Mouse (Mus musculus): ENCODE measurements around the gene Lrrc75b.
"Not testable (repeated sequence)": the region's sequence is repeated elsewhere in the genome, so short reads cannot be mapped to it uniquely, and the experiment has no call there.

Lrrc75b gene

GRCm38 (mm10) chr10:75534216-75534615, 25.9 kb downstream of the Lrrc75b start:
- no peak for DNase-seq (ENCODE audit: low read depth, low spot score)

GRCm38 (mm10) chr10:75531532-75532090, 28.5 kb downstream of the Lrrc75b start:
- DNase-seq (ENCODE audit: low read depth, low spot score), result no peak

DNA sequence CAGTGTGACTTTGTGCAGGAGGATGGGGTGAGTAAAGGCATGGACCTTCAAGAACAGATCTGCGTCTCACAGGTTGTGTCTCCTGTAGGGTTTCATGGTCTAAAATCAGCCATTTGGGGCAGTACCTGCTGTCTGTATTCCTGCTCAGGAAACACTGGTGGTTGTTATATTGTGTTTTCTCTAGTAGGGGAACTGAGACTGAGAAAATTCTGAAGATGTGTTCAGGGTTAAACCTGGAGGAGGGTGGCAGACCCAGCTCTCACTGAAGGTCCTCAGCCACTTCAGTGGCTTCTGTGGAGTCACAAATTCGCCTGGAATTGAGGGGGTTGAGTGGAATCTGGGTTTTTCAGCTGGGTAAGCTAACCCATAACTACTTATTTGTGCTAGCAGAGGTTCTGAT, 29.8 kb downstream of the Lrrc75b start:
- DNase-seq (ENCODE audit: low read depth, low spot score), result no peak

- not testable (repeated sequence) for DNase-seq (ENCODE audit: low read depth, low spot score)
These were observed 34.7 kb downstream of the Lrrc75b start for GRCm38 (mm10) chr10:75525450-75525849.

GRCm38 (mm10) chr10:75521643-75522042, 38.5 kb downstream of the Lrrc75b start:
- no peak for DNase-seq (ENCODE audit: low read depth, low spot score)

- DNase-seq (ENCODE audit: low read depth, low spot score), result no peak
These were observed 39.5 kb downstream of the Lrrc75b start for GRCm38 (mm10) chr10:75520581-75520980.

- peak; percentile 96 for DNase-seq (ENCODE audit: low read depth, low spot score)
These were observed 42.4 kb downstream of the Lrrc75b start, which contains the start of gene Gucd1 for GRCm38 (mm10) chr10:75517758-75518143. TSS of gene Gucd1 (minus strand) at chr10:75517972.

- DNase-seq (ENCODE audit: low read depth, low spot score), result peak; percentile 98
These were observed 42.9 kb downstream of the Lrrc75b start, which contains the start of gene Snrpd3 for GRCm38 (mm10) chr10:75517073-75517757. TSS of gene Snrpd3 (plus strand) at chr10:75517551.

DNA sequence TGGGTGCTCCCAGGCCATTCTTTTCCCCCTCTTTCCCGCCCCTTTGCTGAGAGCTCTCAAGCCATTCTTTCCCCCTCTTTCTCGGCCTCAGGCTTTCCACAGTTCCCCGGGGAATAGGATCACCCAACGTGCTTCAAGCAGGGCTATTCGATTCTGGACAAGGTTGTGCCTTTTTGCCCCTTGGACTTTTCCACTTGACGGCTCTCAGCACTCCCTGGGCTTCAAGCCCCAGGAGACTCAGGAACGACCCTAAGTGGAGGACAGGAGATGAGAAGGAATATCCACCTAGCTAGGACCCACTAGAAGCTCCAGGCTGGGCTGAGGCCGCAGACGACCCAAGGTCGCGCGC, 43.4 kb downstream of the Lrrc75b start:
- DNase-seq (ENCODE audit: low read depth, low spot score), result no peak

- DNase-seq (ENCODE audit: low read depth, low spot score), result no peak
These were observed 43.9 kb downstream of the Lrrc75b start for GRCm38 (mm10) chr10:75516038-75516723.

GRCm38 (mm10) chr10:75515216-75516037, 44.7 kb downstream of the Lrrc75b start:
- DNase-seq (ENCODE audit: low read depth, low spot score), result no peak

DNA sequence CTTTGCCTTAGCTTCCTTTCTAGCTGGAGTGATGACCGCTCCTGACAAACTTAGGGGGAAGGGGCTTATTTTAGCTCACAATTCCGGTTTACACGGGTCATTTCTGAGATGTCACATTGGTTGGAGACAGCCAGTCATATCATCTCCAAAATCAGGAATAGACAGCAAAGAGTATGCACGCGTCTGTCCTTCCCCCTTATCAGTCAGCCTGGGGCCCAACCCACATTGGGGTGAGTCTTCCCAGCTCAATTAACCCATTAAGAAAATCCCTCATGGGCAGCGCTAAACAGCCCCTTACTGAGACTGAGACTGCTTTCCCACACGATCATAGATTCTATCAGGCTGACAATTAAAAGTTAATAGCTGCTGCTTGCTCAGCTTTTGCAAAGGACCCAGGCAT, 45.8 kb downstream of the Lrrc75b start:
- no peak for DNase-seq (ENCODE audit: low read depth, low spot score)

DNA sequence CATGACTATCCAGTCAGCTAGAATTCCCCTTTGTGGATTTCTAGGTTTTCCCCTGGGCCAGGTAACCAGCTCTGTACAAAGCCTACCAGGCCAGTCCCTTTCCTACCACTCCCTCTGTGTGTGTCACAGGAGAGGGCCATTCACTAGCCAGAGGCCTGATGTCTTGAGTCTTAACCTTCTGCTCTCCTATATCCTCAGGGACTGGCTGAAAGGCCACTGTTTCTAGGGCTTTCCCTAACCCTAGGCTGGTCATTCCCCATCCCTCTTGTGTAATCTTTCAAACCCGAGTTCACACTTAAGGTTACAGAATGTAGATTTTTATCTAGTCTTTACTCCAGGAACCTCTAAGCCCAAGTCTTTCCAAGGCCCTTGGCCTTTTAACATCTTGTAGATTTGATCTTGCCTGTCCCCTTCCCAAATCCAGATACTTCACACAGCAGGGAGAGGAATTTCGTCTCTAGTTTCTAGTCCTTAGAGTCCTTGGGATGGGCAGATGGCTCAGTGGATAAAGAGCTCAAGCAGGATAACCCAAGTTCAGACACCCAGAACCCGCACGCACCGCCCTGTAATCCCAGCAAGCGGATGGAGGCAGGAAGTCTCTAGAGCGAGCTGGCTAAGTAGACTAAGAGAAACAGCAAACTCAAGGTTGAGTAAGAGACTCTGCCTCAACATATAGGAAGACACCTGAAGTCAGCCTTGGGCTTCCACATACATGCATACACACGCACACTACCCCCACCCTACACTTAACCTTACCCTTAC, 46.6 kb downstream of the Lrrc75b start:
- no peak for DNase-seq (ENCODE audit: low read depth, low spot score)

GRCm38 (mm10) chr10:75512796-75513195, 47.3 kb downstream of the Lrrc75b start:
- DNase-seq (ENCODE audit: low read depth, low spot score), result no peak

DNA sequence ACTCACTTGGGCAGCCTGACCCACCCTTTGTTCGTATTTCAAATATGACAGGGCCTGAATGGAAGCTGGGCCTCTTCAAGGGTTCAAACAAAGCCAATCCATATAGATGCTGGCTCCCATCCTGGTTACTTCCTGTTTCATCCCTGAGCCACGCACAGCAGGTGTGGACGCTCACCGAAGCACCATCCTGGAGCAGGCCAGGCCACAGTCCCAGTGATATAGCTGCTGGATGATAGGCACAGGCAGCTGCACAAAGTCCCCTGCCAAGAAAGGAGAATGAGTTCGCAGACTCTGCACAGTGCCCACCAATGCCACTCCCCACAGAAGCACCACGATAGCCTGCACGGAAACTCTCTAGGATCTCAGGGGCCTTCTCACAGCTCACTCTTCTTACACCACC, 48.2 kb downstream of the Lrrc75b start:
- DNase-seq (ENCODE audit: low read depth, low spot score), result no peak

GRCm38 (mm10) chr10:75511060-75511459, 49.1 kb downstream of the Lrrc75b start:
- no peak for DNase-seq (ENCODE audit: low read depth, low spot score)

DNA sequence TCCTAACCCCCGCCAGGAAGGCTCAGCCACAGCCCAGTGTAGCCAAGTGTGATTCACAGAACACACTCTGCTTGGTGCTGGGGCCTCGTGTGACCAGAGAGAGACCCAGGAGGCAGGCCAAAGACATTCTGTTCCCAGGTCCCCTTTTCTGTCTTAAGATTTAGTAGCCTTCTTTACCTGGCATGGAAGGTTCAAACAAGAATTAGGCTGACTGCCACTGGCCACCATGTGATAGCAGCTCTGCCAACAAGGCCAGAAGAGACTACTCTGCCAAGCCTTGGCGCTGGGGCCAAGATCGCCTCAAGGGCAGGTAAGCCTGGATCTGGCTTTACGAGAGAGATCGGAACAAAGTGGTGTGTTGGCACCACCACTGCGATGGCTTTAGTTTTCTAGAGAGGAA, 49.7 kb downstream of the Lrrc75b start:
- no peak for DNase-seq (ENCODE audit: low read depth, low spot score)

GRCm38 (mm10) chr10:75505928-75506327, 54.2 kb downstream of the Lrrc75b start:
- DNase-seq (ENCODE audit: low read depth, low spot score), result not testable (repeated sequence)

GRCm38 (mm10) chr10:75505130-75505495, 55.0 kb downstream of the Lrrc75b start:
- DNase-seq (ENCODE audit: low read depth, low spot score), result no peak

DNA sequence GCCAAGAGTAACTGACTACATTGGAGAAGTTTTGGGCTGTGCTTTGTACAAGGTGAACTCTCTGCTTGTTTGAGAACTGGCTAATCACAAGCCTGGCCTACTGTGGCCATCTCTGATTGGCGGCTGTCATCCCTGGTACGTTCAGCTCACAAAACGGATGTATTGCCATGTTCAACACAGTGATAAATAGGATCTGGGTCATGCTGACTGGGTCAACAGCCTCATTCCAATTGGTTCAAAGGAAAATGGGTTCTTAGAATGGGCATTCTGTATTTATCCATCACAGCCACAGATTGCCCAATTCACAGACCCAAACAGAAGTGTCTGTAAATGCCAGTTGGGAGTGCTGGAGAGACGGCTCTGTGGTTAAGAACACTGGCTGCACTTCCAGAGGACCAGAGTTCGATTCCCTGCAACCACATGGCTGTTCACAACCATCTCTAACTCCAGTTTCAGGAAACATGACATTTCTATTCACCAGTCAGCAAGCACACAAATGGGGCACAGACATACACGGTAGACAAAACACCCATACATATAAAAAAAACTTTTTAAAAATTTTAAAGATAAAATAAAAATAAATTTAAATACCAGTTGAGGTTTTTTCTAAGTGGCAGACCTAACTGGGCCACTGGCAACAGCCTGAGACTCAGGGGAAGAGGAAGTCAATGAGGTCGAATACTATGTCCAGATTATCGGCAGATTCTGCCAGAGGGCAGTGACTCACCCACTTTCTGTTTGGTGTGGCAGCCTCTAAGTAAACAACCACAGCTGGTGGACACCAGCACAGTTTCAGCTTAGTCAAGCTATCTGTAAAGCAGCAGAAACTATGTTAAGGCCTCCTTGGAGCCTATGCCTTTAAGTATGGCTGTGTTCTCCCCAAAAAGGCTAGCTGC, 55.6 kb downstream of the Lrrc75b start:
- DNase-seq (ENCODE audit: low read depth, low spot score), result peak; percentile 68
